Mouse (Mus musculus) hindbrain, embryonic 14.5 days (tissue): ENCODE data around the gene Lrrc71. TPM values are rescaled to one million over a fixed set of nuclear protein-coding genes. Genes with fewer than 3 reads are reported as not detected.
A peak's percentile ranks its signal among the peaks of the same experiment; 100 is the strongest.

Experiments used
- ATAC-seq: fragments of 200-750 bp; cut with Nextera tagmentation; 2 replicates; pipeline ENCODE4 v1.8.0; 2017; ENCODE audit warnings: moderate number of reproducible peaks, mild to moderate bottlenecking, moderate TSS enrichment, moderate library complexity; ENCODE audit not compliant: low FRiP score
- DNase-seq: peaks from one replicate; pipeline ENCODE4 v3.0.0-alpha.2; 2015; ENCODE audit warnings: low spot score
- H3K27ac ChIP-seq: fragments of 300-500 bp; sonication (generic); 2 replicates; pipeline ENCODE4 v1.5.1; 2014; ENCODE audit warnings: mild to moderate bottlenecking, moderate library complexity
- H3K27me3 ChIP-seq: fragments of 300-500 bp; sonication (generic); 2 replicates; pipeline ENCODE4 v1.6.1; 2014; ENCODE audit warnings: mild to moderate bottlenecking, low read length, mixed read lengths; ENCODE audit not compliant: control insufficient read depth, insufficient read depth
- H3K36me3 ChIP-seq: fragments of 300-500 bp; sonication (generic); replicated peaks from 2 replicates; pipeline ENCODE4 v1.6.1; 2014; ENCODE audit not compliant: control insufficient read depth, insufficient read depth
- H3K4me1 ChIP-seq: fragments of 300-500 bp; sonication (generic); replicated peaks from 2 replicates; pipeline ENCODE4 v1.6.1; 2014; ENCODE audit warnings: antibody characterized with exemption, low read length, mixed read lengths; ENCODE audit not compliant: control insufficient read depth, insufficient read depth
- H3K4me2 ChIP-seq: fragments of 300-500 bp; sonication (generic); replicated peaks from 2 replicates; pipeline ENCODE4 v1.6.1; 2014; ENCODE audit warnings: mild to moderate bottlenecking, moderate library complexity
- H3K4me3 ChIP-seq: fragments of 300-500 bp; sonication (generic); replicated peaks from 2 replicates; pipeline ENCODE4 v1.5.1; 2014; ENCODE audit warnings: mild to moderate bottlenecking, low read length
- H3K9ac ChIP-seq: fragments of 300-500 bp; sonication (generic); 2 replicates; pipeline ENCODE4 v1.6.1; 2014
- H3K9me3 ChIP-seq: fragments of 300-500 bp; sonication (generic); 2 replicates; pipeline ENCODE4 v1.6.1; 2016; ENCODE audit warnings: low read length; ENCODE audit not compliant: control insufficient read depth
- WGBS: fragments of 180-500 bp; shearing (Covaris S2); extraction: QIAGEN DNeasy Blood & Tissue Kit; methylation state at CpG from one replicate; pipeline ENCODE4 v1.1.7; 2014; 5-methylcytosine and 5-hydroxymethylcytosine counted together
- polyA plus RNA-seq: library from polyadenylated mRNA; unstranded; fragments of >200 nt; fragmentation: Nextera tagmentation; extraction: Ambion mirVana; gene quantifications from 2 replicates; pipeline ENCODE4 v1.2.1, GENCODE M21; 2014

Gene Lrrc71
- polyA plus RNA-seq = 0.54 and 0.89 TPM in 2 replicates

GRCm38 (mm10) chr3:87748431-87748830, at the start of gene Lrrc71:
Lrrc71 (minus strand) TSS chr3:87748625.
- Histone ChIP-seq H3K27me3 (no peaks in the 10 kb centered on the region), H3K4me3 (no peak within 1 kb of the TSS), H3K36me3 (no peaks in the 10 kb centered on the region), H3K9me3 (no peaks in the 10 kb centered on the region), H3K4me1 (peaks cover 6% of the 10 kb centered on the region; the same call in 1 of the 2 replicates), H3K9ac (no peak within 1 kb of the TSS), H3K27ac (no peak within 1 kb of the TSS), H3K4me2 (no peak within 1 kb of the TSS)
- no peak; the same call in 1 of the 2 replicates for ATAC-seq
- 46% methylated on average over 13 of the region's 13 CpGs for WGBS
- no peak for DNase-seq

DNA sequence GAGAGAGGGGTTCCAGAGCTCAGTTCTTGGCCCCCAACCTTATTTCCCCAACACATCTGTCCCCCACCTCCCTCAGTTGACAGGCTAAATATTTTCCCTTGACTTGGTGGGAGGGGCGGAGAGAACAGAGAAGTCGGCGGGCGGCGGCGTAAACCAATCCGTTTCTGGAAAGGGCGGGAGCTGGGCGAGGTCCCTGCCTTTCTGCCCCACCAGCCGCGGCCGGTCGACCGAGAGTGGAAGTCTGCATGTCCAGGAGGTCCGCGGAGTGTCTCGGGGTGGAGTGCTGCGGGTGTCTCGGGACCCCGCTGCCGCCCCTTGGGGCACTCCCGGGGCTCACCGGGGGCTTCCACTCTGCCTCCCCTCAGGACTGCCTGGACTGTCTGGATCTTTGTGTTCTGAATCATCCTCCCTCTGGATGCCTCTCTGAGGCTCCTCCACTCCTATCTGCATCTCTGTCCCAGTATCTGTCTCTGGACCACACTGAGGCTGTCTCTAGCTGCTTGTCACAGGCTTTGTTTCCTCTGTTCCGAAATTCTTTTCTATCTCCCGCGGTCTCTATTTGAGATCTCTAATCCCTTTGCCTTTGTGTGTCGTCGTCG, 48.4 kb upstream of the Lrrc71 start, which contains the start of gene Insrr:
Gene Insrr, plus strand, starts transcription at position 216 of the 599 bp plus-strand sequence.
- WGBS = 2% methylated on average over 29 of the region's 29 CpGs
- ATAC-seq = no peak
- peak within 1 kb of the TSS; percentile 49 for H3K9ac ChIP-seq
- no peak for DNase-seq
- H3K4me3 ChIP-seq = peak within 1 kb of the TSS; percentile 27
- H3K36me3 ChIP-seq = no peaks in the 10 kb centered on the region
- H3K4me2 ChIP-seq = peak within 1 kb of the TSS; percentile 52
- H3K9me3 ChIP-seq = no peaks in the 10 kb centered on the region
- peaks cover 25% of the 10 kb centered on the region; the same call in 1 of the 2 replicates for H3K4me1 ChIP-seq
- peaks cover 87% of the 10 kb centered on the region for H3K27me3 ChIP-seq
- no peak within 1 kb of the TSS for H3K27ac ChIP-seq

DNA sequence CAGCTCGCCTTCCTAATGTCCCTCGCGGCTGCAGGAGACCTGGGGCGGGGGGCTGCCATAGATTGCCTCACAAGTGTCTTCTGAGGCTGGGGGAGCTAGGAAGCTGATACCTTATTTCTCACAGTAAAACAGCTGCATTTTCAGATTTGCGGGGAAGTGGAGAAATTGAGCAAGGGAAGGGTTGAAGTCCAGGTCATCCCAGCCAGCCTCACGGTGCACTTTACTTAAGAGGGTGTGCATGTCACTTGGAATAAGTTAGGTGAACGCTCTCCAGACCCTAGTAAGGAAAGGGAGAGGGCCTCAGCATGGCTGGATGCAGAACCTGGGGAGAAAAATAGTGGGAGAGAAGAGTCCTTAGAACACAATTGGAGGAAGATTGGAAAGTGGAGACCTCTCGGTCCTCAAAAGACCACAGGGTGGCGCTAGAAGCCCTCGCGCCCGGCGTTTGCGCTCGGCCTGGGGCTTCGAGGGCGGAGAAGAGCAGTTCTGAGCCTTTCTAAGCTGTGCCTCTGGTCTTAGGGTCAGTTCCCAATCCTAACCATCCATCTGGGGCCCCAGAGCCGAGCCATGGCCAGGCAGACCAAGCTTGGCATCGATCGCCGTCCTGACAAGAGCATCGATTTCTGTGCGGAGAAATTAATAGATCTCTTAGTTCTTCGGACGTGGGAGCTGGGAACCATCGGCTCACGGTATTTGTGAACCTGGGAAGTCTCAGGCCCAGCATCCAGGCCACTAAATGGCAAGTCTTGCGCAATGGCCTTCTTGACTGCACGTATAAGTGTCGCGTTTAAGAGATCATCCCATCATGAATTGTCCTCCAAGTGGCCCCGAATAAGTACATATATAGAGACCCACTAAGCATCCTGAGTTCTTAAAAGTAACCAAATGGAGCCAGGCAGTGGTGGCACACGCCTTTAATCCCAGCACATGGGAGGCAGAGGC, 47.2 kb upstream of the Lrrc71 start:
- Histone ChIP-seq H3K4me2 (peak overlapping the region; percentile 57), H3K36me3 (no peaks in the 10 kb centered on the region), H3K9me3 (no peaks in the 10 kb centered on the region), H3K4me1 (peaks cover 25% of the 10 kb centered on the region; the same call in 1 of the 2 replicates), H3K27me3 (peaks cover 95% of the 10 kb centered on the region), H3K9ac (peak overlapping the region; percentile 45), H3K4me3 (peak overlapping the region; percentile 29), H3K27ac (no peak overlapping the region)
- 15% methylated on average over 33 of the region's 33 CpGs for WGBS
- DNase-seq = peak; percentile 71
- ATAC-seq = no peak

DNA sequence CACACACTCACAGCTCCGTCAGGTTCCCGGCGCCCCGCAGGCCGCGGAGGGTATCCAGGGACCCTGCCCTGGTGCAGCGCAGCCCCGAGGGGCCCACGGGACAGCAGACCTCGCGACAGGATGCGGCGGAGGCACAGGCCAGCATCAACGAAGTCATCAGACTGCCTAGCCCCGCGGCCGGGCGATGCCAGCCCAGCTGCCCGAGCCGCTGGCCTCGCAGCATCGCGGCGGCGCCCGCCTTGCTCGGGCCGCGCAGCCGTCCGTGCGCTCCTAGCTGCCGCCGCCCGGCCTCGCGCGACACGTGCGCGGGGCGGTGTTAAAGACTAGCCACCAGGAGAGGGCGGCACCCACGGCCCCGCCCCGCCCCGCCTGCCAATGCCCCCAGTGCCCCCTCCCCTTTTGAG, 46.5 kb upstream of the Lrrc71 start, which contains the start of gene Ntrk1:
Gene Ntrk1, minus strand, starts transcription at position 241 of the 404 bp plus-strand sequence.
- DNase-seq (no peak), ATAC-seq (peak; percentile 42; the same call in 1 of the 2 replicates)
- no peak within 1 kb of the TSS for H3K27ac ChIP-seq
- peaks cover 25% of the 10 kb centered on the region; the same call in 1 of the 2 replicates for H3K4me1 ChIP-seq
- WGBS = under 1% methylated on average over 47 of the region's 47 CpGs
- peak within 1 kb of the TSS; percentile 57 for H3K4me2 ChIP-seq
- H3K27me3 ChIP-seq = peaks cover 91% of the 10 kb centered on the region
- no peaks in the 10 kb centered on the region for H3K9me3 ChIP-seq
- no peaks in the 10 kb centered on the region for H3K36me3 ChIP-seq
- peak within 1 kb of the TSS; percentile 29 for H3K4me3 ChIP-seq
- peak within 1 kb of the TSS; percentile 45 for H3K9ac ChIP-seq

DNA sequence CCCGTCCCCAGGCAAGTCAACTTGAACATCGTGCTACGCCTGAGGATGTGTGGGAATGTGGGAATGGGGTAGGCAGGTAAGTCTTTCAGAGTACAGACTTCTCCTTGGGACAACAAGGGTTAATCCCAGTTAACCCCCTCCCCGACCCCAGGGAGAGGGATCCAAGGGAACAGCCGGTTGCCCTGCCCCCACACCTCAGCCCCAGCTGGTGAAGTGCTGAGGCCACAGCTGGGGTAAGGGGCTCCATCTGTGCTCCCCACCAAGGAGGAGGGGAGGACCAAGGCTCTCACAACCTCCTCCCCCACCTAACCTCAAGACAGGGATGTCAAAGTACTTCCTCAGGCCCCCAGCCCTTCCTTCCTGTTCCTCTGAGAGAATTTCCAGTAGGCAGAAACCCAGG, 41.3 kb upstream of the Lrrc71 start:
- DNase-seq = no peak
- Histone ChIP-seq H3K9me3 (no peaks in the 10 kb centered on the region), H3K4me1 (peaks cover 2% of the 10 kb centered on the region; the same call in 1 of the 2 replicates), H3K27ac (no peak overlapping the region), H3K9ac (no peak overlapping the region), H3K4me3 (no peak overlapping the region), H3K4me2 (no peak overlapping the region), H3K36me3 (no peaks in the 10 kb centered on the region), H3K27me3 (peaks cover 44% of the 10 kb centered on the region)
- WGBS = 30% methylated on average over 5 of the region's 5 CpGs
- no peak for ATAC-seq

- H3K27ac ChIP-seq = no peak overlapping the region
- ATAC-seq (no peak), DNase-seq (no peak)
- H3K9me3 ChIP-seq = no peaks in the 10 kb centered on the region
- H3K4me3 ChIP-seq = no peak overlapping the region
- no peaks in the 10 kb centered on the region for H3K4me1 ChIP-seq
- no peak overlapping the region for H3K9ac ChIP-seq
- 42% methylated on average over 1 of the region's 1 CpGs for WGBS
- no peak overlapping the region for H3K4me2 ChIP-seq
- H3K36me3 ChIP-seq = no peaks in the 10 kb centered on the region
- peaks cover 39% of the 10 kb centered on the region for H3K27me3 ChIP-seq
Measured at GRCm38 (mm10) chr3:87789248-87789647, 40.8 kb upstream of the Lrrc71 start.

GRCm38 (mm10) chr3:87785626-87786214, 37.3 kb upstream of the Lrrc71 start:
- WGBS = 52% methylated on average over 6 of the region's 6 CpGs
- ATAC-seq = no peak
- H3K4me1 ChIP-seq = no peaks in the 10 kb centered on the region

DNA sequence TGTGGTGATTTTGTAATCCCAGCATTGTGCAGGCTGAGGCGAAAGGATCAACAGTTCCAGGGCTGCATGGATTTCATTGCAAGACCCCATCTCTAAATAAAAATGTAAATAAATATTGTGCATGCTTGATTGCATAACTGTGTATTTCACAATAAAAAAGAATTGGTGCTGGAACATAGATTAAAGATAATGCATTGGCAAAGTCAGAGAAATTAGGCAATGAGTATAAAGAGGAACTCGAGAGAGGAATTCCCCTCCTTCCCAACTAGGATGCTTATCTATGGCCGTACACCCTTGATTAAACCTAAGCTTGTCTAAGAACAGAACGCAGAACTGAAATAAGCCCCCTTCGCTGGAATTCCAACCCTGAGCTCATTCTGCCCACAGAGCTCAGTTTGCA, 36.7 kb upstream of the Lrrc71 start:
- H3K9ac ChIP-seq = no peak overlapping the region
- H3K36me3 ChIP-seq = no peaks in the 10 kb centered on the region
- DNase-seq (no peak), ATAC-seq (no peak)
- no peaks in the 10 kb centered on the region for H3K9me3 ChIP-seq
- 85% methylated on average over 5 of the region's 5 CpGs for WGBS
- no peak overlapping the region for H3K27ac ChIP-seq
- H3K4me2 ChIP-seq = no peak overlapping the region
- H3K4me3 ChIP-seq = no peak overlapping the region
- no peaks in the 10 kb centered on the region for H3K4me1 ChIP-seq
- 0 out of 2 replicates have a peak, but pooled peaks cover 4% of the 10 kb centered on the region for H3K27me3 ChIP-seq

More at GRCm38 (mm10) chr3:87785626-87786214, 37.3 kb upstream of the Lrrc71 start:
- Histone ChIP-seq H3K36me3 (no peaks in the 10 kb centered on the region), H3K9me3 (no peaks in the 10 kb centered on the region), H3K4me3 (no peak overlapping the region), H3K27ac (no peak overlapping the region), H3K9ac (no peak overlapping the region), H3K27me3 (0 out of 2 replicates have a peak, but pooled peaks cover 4% of the 10 kb centered on the region), H3K4me2 (no peak overlapping the region)
- no peak for DNase-seq
